14 mouse cellular contexts compared by ENCODE assay signal in the genomic region with DNA sequence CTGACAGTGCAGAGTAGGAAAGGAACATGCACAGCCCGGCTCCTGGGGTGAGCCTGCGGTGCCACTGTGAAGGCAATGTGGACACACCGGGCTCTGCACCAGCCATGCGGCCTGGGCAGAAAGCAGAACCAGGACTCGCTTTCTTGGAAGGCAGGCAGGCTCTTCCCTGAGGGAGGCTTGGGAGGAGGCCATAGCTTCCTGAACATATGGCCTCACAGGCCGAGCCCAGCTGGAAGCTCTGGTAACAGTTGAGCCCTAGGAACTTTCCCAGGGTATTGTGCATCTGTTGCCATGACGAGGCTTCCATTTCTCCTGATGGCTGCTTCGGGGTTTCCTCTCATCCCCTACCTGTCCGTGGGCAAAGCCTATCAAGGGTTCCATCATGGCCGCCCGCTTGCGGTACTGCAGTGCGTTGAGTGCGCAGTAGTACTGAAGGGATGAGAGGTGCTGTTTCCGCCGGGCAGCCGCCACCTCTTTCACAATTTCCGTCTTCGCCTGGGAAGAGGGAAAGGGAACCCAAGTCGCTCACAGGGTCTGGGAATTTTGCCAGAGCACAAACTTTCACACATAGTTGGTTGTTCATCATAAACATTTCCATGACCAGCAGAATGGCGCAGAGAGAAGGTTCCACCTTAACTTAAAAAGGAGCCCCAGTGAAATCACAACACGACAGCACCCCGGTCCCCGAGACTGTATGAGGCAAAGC. TPM values are rescaled to one million over a fixed set of nuclear protein-coding genes. Genes with fewer than 3 reads are reported as not detected.
DNase-seq lines count a peak whose midpoint lies in the region; ATAC-seq and TF ChIP-seq lines count a peak whose summit lies in the region.
"Had no signal": no experiment of that assay in that cellular context is flagged by ENCODE, and none has a peak within 500 bp of the region (broad histone marks: within the 10 kb centered on the region; RNA-seq: fewer than 3 reads in every experiment).

No protein-coding gene starts in this region.

- H3K9me3 ChIP-seq in forebrain, embryonic 11.5 days (ENCODE audit: control insufficient read depth, low read length): no peaks in the 10 kb centered on the region
- no peaks in the 10 kb centered on the region for H3K9me3 ChIP-seq in forebrain, embryonic 13.5 days (replicated peaks)
- H3K9me3 ChIP-seq in lung, embryonic 14.5 days (ENCODE audit: low read depth, low read length): no peaks in the 10 kb centered on the region
- H3K9me3 ChIP-seq: hindbrain, embryonic 10.5 days; midbrain, embryonic 10.5 days had no signal

- H3K27ac ChIP-seq in forebrain, embryonic 11.5 days (ENCODE audit: low read depth, low read length): no peak overlapping the region
- H3K27ac ChIP-seq in forebrain, embryonic 13.5 days: no peak overlapping the region
- no peak overlapping the region for H3K27ac ChIP-seq in lung, embryonic 14.5 days (ENCODE audit: low read depth)
- H3K27ac ChIP-seq in thymus, adult 2 months (ENCODE audit: control insufficient read depth, insufficient read depth, low read length): no peak overlapping the region
- H3K27ac ChIP-seq: midbrain, embryonic 10.5 days; stomach, postnatal 0 days had no signal

- TF ChIP-seq CTCF in lung, embryonic 14.5 days (IDR thresholded peaks at IDR 0.05; ENCODE audit: low read depth): no peak
- TF ChIP-seq CTCF in thymus, adult 2 months (IDR thresholded peaks at IDR 0.05; ENCODE audit: borderline replicate concordance, control insufficient read depth, extremely low read depth, insufficient read depth, low read length, poor library complexity): no peak

- no peak for ATAC-seq in forebrain, embryonic 11.5 days (replicated peaks; ENCODE audit: low FRiP score)
- ATAC-seq in forebrain, embryonic 13.5 days: no peak
- no peak; the same call in 1 of the 2 replicates for ATAC-seq in lung, embryonic 14.5 days (ENCODE audit: insufficient read depth)
- ATAC-seq: activated CD4-positive, CD25-positive, alpha-beta regulatory T cell, adult 4 months; liver, postnatal 0 days had no signal

- H3K4me1 ChIP-seq in forebrain, embryonic 11.5 days (replicated peaks; ENCODE audit: control insufficient read depth, insufficient read depth, low read length): no peaks in the 10 kb centered on the region
- peaks cover 7% of the 10 kb centered on the region; the same call in 1 of the 2 replicates for H3K4me1 ChIP-seq in forebrain, embryonic 13.5 days
- H3K4me1 ChIP-seq in lung, embryonic 14.5 days (ENCODE audit: insufficient read depth): no peaks in the 10 kb centered on the region
- no peaks in the 10 kb centered on the region for H3K4me1 ChIP-seq in thymus, adult 2 months (replicated peaks; ENCODE audit: control insufficient read depth, insufficient read depth, low read length)

- TF ChIP-seq POLR2A in thymus, adult 2 months (IDR thresholded peaks at IDR 0.05; ENCODE audit: control insufficient read depth, extremely low read depth, insufficient read depth, low read length, poor library complexity): no peak

- no peak overlapping the region for H3K9ac ChIP-seq in forebrain, embryonic 11.5 days (ENCODE audit: low read length)
- no peak overlapping the region for H3K9ac ChIP-seq in forebrain, embryonic 13.5 days
- no peak overlapping the region for H3K9ac ChIP-seq in lung, embryonic 14.5 days
- H3K9ac ChIP-seq: liver, postnatal 0 days had no signal

- no peaks in the 10 kb centered on the region for H3K27me3 ChIP-seq in forebrain, embryonic 11.5 days (ENCODE audit: control insufficient read depth, insufficient read depth, low read length)
- no peaks in the 10 kb centered on the region for H3K27me3 ChIP-seq in forebrain, embryonic 13.5 days
- H3K27me3 ChIP-seq in lung, embryonic 14.5 days (ENCODE audit: insufficient read depth, low read length): no peaks in the 10 kb centered on the region
- no peaks in the 10 kb centered on the region for H3K27me3 ChIP-seq in thymus, adult 2 months (ENCODE audit: control insufficient read depth, insufficient read depth, low read length)

- no peak overlapping the region for H3K4me3 ChIP-seq in forebrain, embryonic 11.5 days (ENCODE audit: low read depth, low read length)
- H3K4me3 ChIP-seq in forebrain, embryonic 13.5 days: no peak overlapping the region
- no peak overlapping the region for H3K4me3 ChIP-seq in lung, embryonic 14.5 days (ENCODE audit: low read depth, low read length)
- no peak overlapping the region for H3K4me3 ChIP-seq in thymus, adult 2 months (ENCODE audit: control insufficient read depth, insufficient read depth, low read length)
- H3K4me3 ChIP-seq: hindbrain, embryonic 10.5 days; midbrain, embryonic 10.5 days had no signal

- no peaks in the 10 kb centered on the region for H3K36me3 ChIP-seq in forebrain, embryonic 11.5 days (ENCODE audit: control insufficient read depth, insufficient read depth, low read length)
- H3K36me3 ChIP-seq in forebrain, embryonic 13.5 days (ENCODE audit: poor library complexity, severe bottlenecking): peaks cover 29% of the 10 kb centered on the region
- H3K36me3 ChIP-seq in lung, embryonic 14.5 days (ENCODE audit: insufficient read depth): peaks cover 31% of the 10 kb centered on the region
- H3K36me3 ChIP-seq in thymus, adult 2 months (ENCODE audit: control insufficient read depth, insufficient read depth, low read length): no peaks in the 10 kb centered on the region

- H3K4me2 ChIP-seq in forebrain, embryonic 11.5 days (ENCODE audit: low read depth, low read length, severe bottlenecking): no peak overlapping the region
- H3K4me2 ChIP-seq in forebrain, embryonic 13.5 days: no peak overlapping the region
- H3K4me2 ChIP-seq in lung, embryonic 14.5 days: no peak overlapping the region

- 91% methylated on average over 24 of the region's 24 CpGs for WGBS in forebrain, embryonic 11.5 days
- 90% methylated on average over 24 of the region's 24 CpGs for WGBS in forebrain, embryonic 13.5 days
- WGBS in lung, embryonic 14.5 days: 84% methylated on average over 24 of the region's 24 CpGs
- 97% methylated on average over 24 of the region's 24 CpGs for WGBS in thymus, adult 2 months

- peak; percentile 43 for DNase-seq in forebrain, embryonic 11.5 days (ENCODE audit: low spot score)
- DNase-seq in lung, embryonic 14.5 days: peak; percentile 80
- no peak for DNase-seq in lung, adult 18-20 months
- peak; percentile 97 for DNase-seq in brain, adult 2 months (ENCODE audit: low read depth, low spot score)
- DNase-seq in cerebellum, postnatal 25 days: peak; percentile 93 to 95
- no peak for DNase-seq in thymus, adult 2 months
- no peak for DNase-seq in thymus, postnatal 25 days
- DNase-seq: kidney, adult 2 months; liver, postnatal 0 days had no signal

RNA-seq across cellular contexts. Expression of gene Appl2, which starts 28.0 kb away (rescaled TPM):
- polyA plus RNA-seq in forebrain, embryonic 11.5 days (2014; fragmentation: Nextera tagmentation; extraction: Ambion mirVana): 41.1 and 42.0 TPM in 2 replicates
- polyA plus RNA-seq in forebrain, embryonic 13.5 days (2015; fragmentation: Nextera tagmentation; extraction: Ambion mirVana): 34.5 and 37.6 TPM in 2 replicates
- polyA plus RNA-seq in lung, embryonic 14.5 days (2014; fragmentation: Nextera tagmentation; extraction: Ambion mirVana): 33.5 and 35.7 TPM in 2 replicates
- 6.0 and 7.0 TPM in 2 replicates for polyA plus RNA-seq in thymus, adult 2 months (2012; rRNA removed)

Comparison
In these comparisons a context has a peak if more than half of its experiments do, and no peak if none do; other contexts are left out.
1. DNase-seq: peak in forebrain, embryonic 11.5 days (single experiment), lung, embryonic 14.5 days (single experiment), brain, adult 2 months (single experiment) and cerebellum, postnatal 25 days (2 of 2); none in lung, adult 18-20 months (0 of 2), thymus, adult 2 months (single experiment) and thymus, postnatal 25 days (single experiment).